Mouse (Mus musculus): ENCODE data around the gene Tbrg4.

The Tbrg4 gene

GRCm38 (mm10) chr11:6598191-6598889 is 27.5 kb downstream of the Tbrg4 start:
- in situ Hi-C loops (cut with MboI; ENCODE audit: low pct_unique_long_range_greater_than_20kb in 1 of 2, low sequenced_read_pairs in 2 of 2, unreplicated experiment in 1 of 2): no loop called here

GRCm38 (mm10) chr11:6597523-6597922 is 28.3 kb downstream of the Tbrg4 start:
- in situ Hi-C loops (cut with MboI; ENCODE audit: low pct_unique_long_range_greater_than_20kb in 1 of 2, low sequenced_read_pairs in 2 of 2, unreplicated experiment in 1 of 2): no loop called here

- in situ Hi-C loops (cut with MboI; ENCODE audit: low pct_unique_long_range_greater_than_20kb in 1 of 2, low sequenced_read_pairs in 2 of 2, unreplicated experiment in 1 of 2): no loop called here
Observed at GRCm38 (mm10) chr11:6596616-6597015, 29.3 kb downstream of the Tbrg4 start.

- in situ Hi-C loops (cut with MboI; ENCODE audit: low pct_unique_long_range_greater_than_20kb in 1 of 2, low sequenced_read_pairs in 2 of 2, unreplicated experiment in 1 of 2): no loop called here
Observed at GRCm38 (mm10) chr11:6596205-6596604, 29.7 kb downstream of the Tbrg4 start.

- in situ Hi-C loops (cut with MboI; ENCODE audit: low pct_unique_long_range_greater_than_20kb in 1 of 2, low sequenced_read_pairs in 2 of 2, unreplicated experiment in 1 of 2): no loop called here
Observed at GRCm38 (mm10) chr11:6595339-6595738, 30.5 kb downstream of the Tbrg4 start.

- in situ Hi-C loops (cut with MboI; ENCODE audit: low pct_unique_long_range_greater_than_20kb in 1 of 2, low sequenced_read_pairs in 2 of 2, unreplicated experiment in 1 of 2): no loop called here
Observed at GRCm38 (mm10) chr11:6594845-6595244, 31.0 kb downstream of the Tbrg4 start.

GRCm38 (mm10) chr11:6593406-6593805 is 32.5 kb downstream of the Tbrg4 start:
- in situ Hi-C loops (cut with MboI; ENCODE audit: low pct_unique_long_range_greater_than_20kb in 1 of 2, low sequenced_read_pairs in 2 of 2, unreplicated experiment in 1 of 2): no loop called here

- in situ Hi-C loops (cut with MboI; ENCODE audit: low pct_unique_long_range_greater_than_20kb in 1 of 2, low sequenced_read_pairs in 2 of 2, unreplicated experiment in 1 of 2): no loop called here
Observed at GRCm38 (mm10) chr11:6590933-6591675, 34.8 kb downstream of the Tbrg4 start.

- in situ Hi-C loops (cut with MboI; ENCODE audit: low pct_unique_long_range_greater_than_20kb in 1 of 2, low sequenced_read_pairs in 2 of 2, unreplicated experiment in 1 of 2): no loop called here
Observed at GRCm38 (mm10) chr11:6589838-6590237, 36.0 kb downstream of the Tbrg4 start.

- in situ Hi-C loops (cut with MboI; ENCODE audit: low pct_unique_long_range_greater_than_20kb in 1 of 2, low sequenced_read_pairs in 2 of 2, unreplicated experiment in 1 of 2): no loop called here
Observed at GRCm38 (mm10) chr11:6588295-6588694, 37.6 kb downstream of the Tbrg4 start.

GRCm38 (mm10) chr11:6587249-6587940 is 38.5 kb downstream of the Tbrg4 start:
- in situ Hi-C loops (cut with MboI; ENCODE audit: low pct_unique_long_range_greater_than_20kb in 1 of 2, low sequenced_read_pairs in 2 of 2, unreplicated experiment in 1 of 2): no loop called here

GRCm38 (mm10) chr11:6586660-6587059 is 39.2 kb downstream of the Tbrg4 start:
- in situ Hi-C loops (cut with MboI; ENCODE audit: low pct_unique_long_range_greater_than_20kb in 1 of 2, low sequenced_read_pairs in 2 of 2, unreplicated experiment in 1 of 2): no loop called here

- in situ Hi-C loops (cut with MboI; ENCODE audit: low pct_unique_long_range_greater_than_20kb in 1 of 2, low sequenced_read_pairs in 2 of 2, unreplicated experiment in 1 of 2): no loop called here
Observed at GRCm38 (mm10) chr11:6585748-6586147, 40.1 kb downstream of the Tbrg4 start.

GRCm38 (mm10) chr11:6581560-6581959 is 44.3 kb downstream of the Tbrg4 start:
- in situ Hi-C loops (cut with MboI; ENCODE audit: low pct_unique_long_range_greater_than_20kb in 1 of 2, low sequenced_read_pairs in 2 of 2, unreplicated experiment in 1 of 2): no loop called here

- in situ Hi-C loops (cut with MboI; ENCODE audit: low pct_unique_long_range_greater_than_20kb in 1 of 2, low sequenced_read_pairs in 2 of 2, unreplicated experiment in 1 of 2): no loop called here
Observed at GRCm38 (mm10) chr11:6580065-6580750, 45.7 kb downstream of the Tbrg4 start.

- in situ Hi-C loops (cut with MboI; ENCODE audit: low pct_unique_long_range_greater_than_20kb in 1 of 2, low sequenced_read_pairs in 2 of 2, unreplicated experiment in 1 of 2): no loop called here
Observed at GRCm38 (mm10) chr11:6579361-6579760, 46.5 kb downstream of the Tbrg4 start.

GRCm38 (mm10) chr11:6576151-6576550 is 49.7 kb downstream of the Tbrg4 start:
- in situ Hi-C loops (cut with MboI; ENCODE audit: low pct_unique_long_range_greater_than_20kb in 1 of 2, low sequenced_read_pairs in 2 of 2, unreplicated experiment in 1 of 2): no loop called here

- in situ Hi-C loops (cut with MboI; ENCODE audit: low pct_unique_long_range_greater_than_20kb in 1 of 2, low sequenced_read_pairs in 2 of 2, unreplicated experiment in 1 of 2): no loop called here
Observed at GRCm38 (mm10) chr11:6569410-6569777, 56.5 kb downstream of the Tbrg4 start.
